Mouse (Mus musculus) olfactory bulb, adult 2 months (tissue): Measurements from ENCODE around the gene Eogt.

Source experiments
- CTCF ChIP-seq: fragments of 200-500 bp; IDR thresholded peaks from 2 replicates; pipeline ENCODE4 v1.5.1; 2012; ENCODE audit warnings: low read depth, mild to moderate bottlenecking, low read length, moderate library complexity; ENCODE audit not compliant: insufficient read depth
- POLR2A ChIP-seq: fragments of 200-500 bp; IDR thresholded peaks from 2 replicates; pipeline ENCODE4 v1.6.1; 2012; ENCODE audit warnings: mild to moderate bottlenecking, low read depth, low read length, moderate library complexity; ENCODE audit not compliant: insufficient read depth

- no peak for TF ChIP-seq POLR2A
- no peak for TF ChIP-seq CTCF
Observed at GRCm38 (mm10) chr6:97118327-97118726, 30.7 kb downstream of the Eogt start.
